Mouse (Mus musculus) embryonic facial prominence, embryonic 11.5 days (tissue): ENCODE measurements at regions not wholly inside any gene's neighbourhood (a gene's known extent, or its start where the extent isn't known, plus 50 kb on each side); places are given as distances from the start of the nearest gene placed in this dataset.

Source experiments
- ATAC-seq: fragments of 200-750 bp; cut with Nextera tagmentation; replicated peaks from 2 replicates; pipeline ENCODE4 v1.8.0; 2017; ENCODE audit warnings: low read depth; ENCODE audit not compliant: insufficient number of reproducible peaks, low FRiP score, low TSS enrichment
- DNase-seq: peaks from one replicate; pipeline ENCODE4 v3.0.0-alpha.2; 2015; ENCODE audit warnings: low spot score
- H3K27ac ChIP-seq: fragments of 300-500 bp; sonication (generic); replicated peaks from 2 replicates; pipeline ENCODE4 v1.5.1; 2014; ENCODE audit warnings: mild to moderate bottlenecking, low read depth, low read length, control low read depth
- H3K27me3 ChIP-seq: fragments of 300-500 bp; sonication (generic); 2 replicates; pipeline ENCODE4 v1.6.1; 2014; ENCODE audit warnings: mild to moderate bottlenecking, low read length, moderate library complexity, mixed read lengths; ENCODE audit not compliant: control insufficient read depth, insufficient read depth
- H3K36me3 ChIP-seq: fragments of 300-500 bp; sonication (generic); replicated peaks from 2 replicates; pipeline ENCODE4 v1.6.1; 2014; ENCODE audit warnings: low read depth, mild to moderate bottlenecking, low read length, moderate library complexity, mixed read lengths; ENCODE audit not compliant: control insufficient read depth, insufficient read depth
- H3K4me1 ChIP-seq: fragments of 300-500 bp; sonication (generic); 2 replicates; pipeline ENCODE4 v1.6.1; 2014; ENCODE audit warnings: low read length, mixed read lengths; ENCODE audit not compliant: control insufficient read depth, insufficient read depth
- H3K4me2 ChIP-seq: fragments of 300-500 bp; sonication (generic); 2 replicates; pipeline ENCODE4 v1.6.1; 2014; ENCODE audit warnings: low read depth, mild to moderate bottlenecking, control low read depth, low read length, moderate library complexity
- H3K4me3 ChIP-seq: fragments of 300-500 bp; sonication (generic); 2 replicates; pipeline ENCODE4 v1.5.1; 2014; ENCODE audit warnings: low read depth, low read length, control low read depth
- H3K9ac ChIP-seq: fragments of 300-500 bp; sonication (generic); replicated peaks from 2 replicates; pipeline ENCODE4 v1.6.1; 2014; ENCODE audit warnings: mild to moderate bottlenecking, control low read depth, low read length
- H3K9me3 ChIP-seq: fragments of 300-500 bp; sonication (generic); replicated peaks from 2 replicates; pipeline ENCODE4 v1.6.1; 2016; ENCODE audit warnings: mild to moderate bottlenecking, low read length, inconsistent platforms, mixed read lengths; ENCODE audit not compliant: control insufficient read depth
- WGBS: fragments of 180-500 bp; shearing (Covaris S2); extraction: QIAGEN DNeasy Blood & Tissue Kit; methylation state at CpG from one replicate; pipeline ENCODE4 v1.1.7; 2014; 5-methylcytosine and 5-hydroxymethylcytosine counted together

DNA sequence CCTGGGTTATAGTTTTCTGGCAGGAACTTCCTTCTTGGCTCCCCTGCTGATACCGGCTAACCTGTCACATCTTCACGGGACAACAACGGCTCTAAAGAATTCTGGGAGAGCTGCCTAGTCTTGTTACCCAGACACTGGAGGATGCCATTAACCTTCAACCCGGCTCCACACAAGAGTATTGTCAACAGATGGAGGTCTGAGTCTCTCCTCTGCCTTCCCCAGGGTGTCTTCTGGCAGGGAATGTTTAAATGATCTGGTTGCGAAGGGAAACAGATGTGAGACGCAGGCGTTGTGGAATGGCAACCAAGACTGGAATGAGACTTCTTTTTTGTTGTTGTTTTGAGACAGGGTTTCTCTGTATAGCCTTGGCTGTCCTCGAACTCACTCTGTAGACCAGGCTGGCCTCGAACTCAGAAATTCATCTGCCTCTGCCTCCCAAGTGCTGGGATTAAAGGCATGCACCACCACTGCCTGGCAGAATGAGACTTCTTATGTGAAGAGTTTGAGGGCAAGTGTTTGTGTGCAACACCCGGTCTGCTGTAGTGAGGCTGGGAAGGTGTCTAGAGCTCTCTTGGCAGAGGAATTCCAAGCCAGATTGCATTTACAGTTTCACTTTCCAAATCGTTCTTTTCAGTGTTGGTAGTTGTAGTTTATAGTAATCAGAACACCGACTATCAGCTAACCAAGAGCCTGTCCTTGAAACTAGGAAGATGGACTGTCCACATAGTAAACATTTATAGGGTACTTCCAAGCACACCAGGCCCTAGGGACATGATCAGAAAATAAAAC is 188.2 kb upstream of the Krr1 start:
- no peak overlapping the region for H3K4me3 ChIP-seq
- no peak overlapping the region for H3K4me2 ChIP-seq
- H3K4me1 ChIP-seq = no peaks in the 10 kb centered on the region
- H3K27ac ChIP-seq = no peak overlapping the region
- 43% methylated on average over 12 of the region's 12 CpGs for WGBS
- no peaks in the 10 kb centered on the region for H3K27me3 ChIP-seq
- H3K9me3 ChIP-seq = no peaks in the 10 kb centered on the region
- ATAC-seq (no peak), DNase-seq (peak; percentile 48)
- H3K9ac ChIP-seq = no peak overlapping the region
- no peaks in the 10 kb centered on the region for H3K36me3 ChIP-seq

DNA sequence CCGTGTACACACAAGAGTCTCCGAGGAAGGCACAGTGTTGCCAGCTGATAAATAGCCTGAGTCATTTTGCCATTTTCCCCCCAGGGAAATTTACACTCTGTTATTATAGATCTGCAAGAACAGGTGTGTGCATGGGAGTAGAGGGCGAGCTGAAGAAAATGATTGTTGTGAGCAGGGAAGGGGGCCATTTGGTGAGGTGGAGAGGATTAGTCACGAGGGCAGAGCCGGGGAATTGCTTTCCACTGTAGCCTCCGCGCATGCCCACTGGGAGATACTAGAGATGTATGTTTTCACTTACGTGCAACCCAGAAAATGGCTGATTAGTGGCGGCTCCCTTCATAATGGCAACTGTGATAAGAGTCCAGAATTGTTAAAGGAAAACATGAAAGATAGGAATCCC is 185.3 kb upstream of the Krr1 start:
- no peak overlapping the region for H3K9ac ChIP-seq
- DNase-seq (peak; percentile 59), ATAC-seq (peak; percentile 59; the same call in 1 of the 2 replicates)
- H3K4me3 ChIP-seq = no peak overlapping the region
- H3K4me1 ChIP-seq = no peaks in the 10 kb centered on the region
- H3K4me2 ChIP-seq = no peak overlapping the region
- no peaks in the 10 kb centered on the region for H3K9me3 ChIP-seq
- H3K27me3 ChIP-seq = no peaks in the 10 kb centered on the region
- no peaks in the 10 kb centered on the region for H3K36me3 ChIP-seq
- no peak overlapping the region for H3K27ac ChIP-seq
- 40% methylated on average over 9 of the region's 9 CpGs for WGBS

DNA sequence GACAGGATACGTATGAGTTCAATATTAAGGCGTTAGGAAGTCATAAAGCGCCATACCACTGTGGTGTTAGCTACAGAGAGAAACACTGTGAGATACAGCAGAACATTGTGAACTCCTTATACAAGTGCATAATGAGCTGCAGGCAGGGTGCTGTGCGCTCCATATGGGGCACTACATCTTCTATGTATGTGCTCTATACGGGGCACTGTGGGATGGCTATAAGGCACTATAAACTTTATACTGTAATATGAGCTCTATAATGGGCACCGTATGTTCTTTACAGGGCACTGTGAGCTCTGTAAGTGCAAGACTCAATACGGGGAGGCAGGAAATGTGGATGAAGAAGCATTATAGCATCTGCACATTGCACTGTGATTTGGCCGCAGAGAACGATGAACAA is 183.2 kb upstream of the Krr1 start:
- DNase-seq = no peak
- 86% methylated on average over 9 of the region's 9 CpGs for WGBS
- H3K4me2 ChIP-seq = no peak overlapping the region
- no peaks in the 10 kb centered on the region for H3K4me1 ChIP-seq
- H3K4me3 ChIP-seq = no peak overlapping the region
- no peaks in the 10 kb centered on the region for H3K36me3 ChIP-seq
- no peaks in the 10 kb centered on the region for H3K9me3 ChIP-seq
- H3K27ac ChIP-seq = no peak overlapping the region
- H3K9ac ChIP-seq = no peak overlapping the region
- H3K27me3 ChIP-seq = no peaks in the 10 kb centered on the region
- ATAC-seq = no peak

DNA sequence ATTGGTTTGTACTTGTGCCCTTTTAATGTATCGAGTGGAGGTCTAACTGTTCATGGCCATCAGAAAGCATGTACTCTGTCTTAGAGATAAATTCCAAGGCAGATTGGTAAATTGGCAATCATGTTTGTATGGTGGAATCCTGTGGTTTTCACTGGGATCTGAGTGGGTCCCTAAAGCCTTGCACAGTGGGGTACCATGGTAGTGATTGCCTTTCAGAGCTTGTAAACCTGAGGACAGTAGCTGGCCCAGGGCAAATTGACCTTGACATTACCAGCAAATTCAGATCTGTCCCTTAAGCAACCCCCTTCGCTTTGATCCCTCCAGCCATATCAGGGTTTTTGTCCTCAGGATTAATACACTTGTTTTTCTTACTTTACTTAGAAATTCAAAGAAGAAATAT is 181.6 kb upstream of the Krr1 start:
- no peak for DNase-seq
- Histone ChIP-seq H3K4me1 (no peaks in the 10 kb centered on the region), H3K4me2 (no peak overlapping the region), H3K27ac (no peak overlapping the region), H3K9ac (no peak overlapping the region), H3K36me3 (no peaks in the 10 kb centered on the region), H3K9me3 (no peaks in the 10 kb centered on the region), H3K4me3 (no peak overlapping the region), H3K27me3 (no peaks in the 10 kb centered on the region)
- WGBS = 88% methylated on average over 2 of the region's 2 CpGs
- ATAC-seq = no peak

DNA sequence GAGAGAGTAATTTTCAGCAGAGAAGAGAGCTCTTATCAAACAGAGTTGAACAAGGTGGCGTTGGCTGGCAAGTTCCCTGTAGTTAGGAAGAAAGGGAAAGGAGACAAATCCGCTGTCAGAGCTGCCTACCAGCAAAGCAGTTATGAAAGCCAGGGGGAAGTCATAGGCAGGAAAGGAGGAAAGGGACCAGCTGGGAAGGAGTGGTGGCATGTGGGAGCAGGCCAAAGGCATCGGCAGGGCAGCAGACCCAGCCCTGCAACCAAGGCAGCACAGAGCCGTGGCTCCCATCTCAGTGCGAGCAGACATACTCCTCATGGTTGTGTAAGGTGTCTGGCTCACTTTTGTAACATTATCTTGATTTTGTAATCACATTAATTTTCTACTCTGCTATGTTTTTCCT is 177.4 kb upstream of the Krr1 start:
- no peak overlapping the region for H3K27ac ChIP-seq
- H3K4me1 ChIP-seq = peaks cover 2% of the 10 kb centered on the region; the same call in 1 of the 2 replicates
- H3K9me3 ChIP-seq = no peaks in the 10 kb centered on the region
- no peak overlapping the region for H3K9ac ChIP-seq
- DNase-seq (no peak), ATAC-seq (no peak)
- H3K36me3 ChIP-seq = no peaks in the 10 kb centered on the region
- H3K27me3 ChIP-seq = no peaks in the 10 kb centered on the region
- H3K4me3 ChIP-seq = no peak overlapping the region
- no peak overlapping the region for H3K4me2 ChIP-seq
- whole genome bisulfite sequencing = 77% methylated on average over 5 of the region's 5 CpGs

DNA sequence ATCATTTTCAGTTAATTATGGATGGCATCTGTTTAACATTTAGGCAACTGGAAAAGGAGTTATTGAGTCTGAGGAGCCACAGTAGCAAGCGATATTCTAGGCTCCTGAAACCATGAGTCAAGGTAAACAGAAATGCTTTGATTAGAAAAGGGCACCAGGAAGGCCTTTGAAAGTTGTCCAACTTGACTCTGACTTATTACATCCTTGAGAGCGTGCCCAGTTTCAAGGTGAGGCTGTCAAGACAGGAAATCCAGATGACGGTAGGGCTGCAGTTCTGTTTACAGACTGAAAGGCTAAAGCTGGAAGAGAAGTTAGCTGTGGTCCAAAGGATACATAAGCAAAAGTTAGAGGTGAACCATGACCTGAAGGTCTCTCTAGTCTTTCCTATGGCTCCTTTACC is 176.7 kb upstream of the Krr1 start:
- H3K4me1 ChIP-seq = peaks cover 2% of the 10 kb centered on the region; the same call in 1 of the 2 replicates
- no peak overlapping the region for H3K4me2 ChIP-seq
- ATAC-seq (no peak), DNase-seq (no peak)
- no peaks in the 10 kb centered on the region for H3K36me3 ChIP-seq
- H3K27ac ChIP-seq = no peak overlapping the region
- 51% methylated on average over 3 of the region's 3 CpGs for WGBS
- no peak overlapping the region for H3K4me3 ChIP-seq
- H3K9me3 ChIP-seq = no peaks in the 10 kb centered on the region
- no peaks in the 10 kb centered on the region for H3K27me3 ChIP-seq
- H3K9ac ChIP-seq = no peak overlapping the region

DNA sequence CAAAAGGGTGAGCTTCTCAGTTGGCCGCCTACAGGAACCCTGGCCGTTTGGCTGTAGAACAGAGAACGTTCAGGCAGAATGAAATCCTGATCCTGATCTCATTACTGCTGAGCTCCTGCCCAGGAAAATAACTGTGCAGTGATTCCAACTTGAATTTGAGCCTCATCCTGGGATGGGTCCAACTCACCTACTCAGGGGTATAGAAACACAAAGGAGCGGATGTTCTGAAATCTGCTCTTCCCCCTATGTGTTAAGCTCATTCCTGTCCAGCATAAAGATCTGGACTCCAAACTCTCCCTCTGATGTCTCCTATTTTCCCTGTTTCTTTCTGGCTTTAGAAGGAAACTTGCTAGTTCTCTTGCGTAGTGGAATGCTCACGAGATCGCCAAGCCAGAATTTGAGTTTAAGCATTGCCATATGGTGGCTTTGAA is 173.6 kb upstream of the Krr1 start:
- no peak overlapping the region for H3K9ac ChIP-seq
- peaks cover 2% of the 10 kb centered on the region; the same call in 1 of the 2 replicates for H3K4me1 ChIP-seq
- no peaks in the 10 kb centered on the region for H3K27me3 ChIP-seq
- H3K36me3 ChIP-seq = no peaks in the 10 kb centered on the region
- DNase-seq (peak; percentile 49), ATAC-seq (no peak)
- no peak overlapping the region for H3K4me2 ChIP-seq
- whole genome bisulfite sequencing = 60% methylated on average over 7 of the region's 7 CpGs
- no peak overlapping the region for H3K4me3 ChIP-seq
- H3K27ac ChIP-seq = no peak overlapping the region
- H3K9me3 ChIP-seq = no peaks in the 10 kb centered on the region

DNA sequence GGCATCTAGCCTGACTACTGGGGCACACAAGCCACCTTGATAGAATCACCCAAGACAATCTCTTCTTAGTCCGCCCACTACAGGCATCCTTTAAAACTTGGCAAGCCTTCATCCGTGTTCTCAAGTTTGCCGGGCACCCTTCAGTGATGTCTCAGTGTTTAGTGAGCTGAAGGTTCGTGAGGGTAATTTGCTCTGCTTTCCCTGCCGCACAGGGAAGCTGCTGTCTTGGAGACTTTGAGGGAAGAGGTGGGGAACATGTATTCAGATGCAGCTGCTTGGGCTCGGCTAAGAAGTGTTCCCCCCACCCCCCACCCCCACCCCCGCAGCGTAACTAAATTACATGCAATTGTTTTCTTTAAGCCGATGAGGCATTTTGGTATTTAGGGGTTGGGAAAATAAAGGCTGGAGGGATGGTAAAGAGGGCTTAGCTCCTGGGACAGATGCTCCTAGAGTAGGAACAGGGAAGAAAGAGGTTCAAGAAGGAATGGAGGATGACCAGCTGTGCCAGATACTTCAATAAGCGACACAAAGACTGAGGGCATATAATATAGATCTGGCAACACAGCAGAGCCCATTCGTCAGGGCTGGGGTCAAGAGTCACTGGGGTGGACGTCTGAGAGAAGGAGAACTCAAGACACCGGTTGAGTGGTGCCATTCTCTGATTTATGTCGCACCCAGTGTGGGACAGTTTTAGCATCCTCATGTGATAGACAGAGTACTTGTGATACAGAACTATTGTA is 172.4 kb upstream of the Krr1 start:
- Histone ChIP-seq H3K4me1 (peaks cover 2% of the 10 kb centered on the region; the same call in 1 of the 2 replicates), H3K9ac (no peak overlapping the region), H3K4me2 (no peak overlapping the region), H3K27ac (no peak overlapping the region), H3K4me3 (no peak overlapping the region), H3K27me3 (no peaks in the 10 kb centered on the region), H3K9me3 (no peaks in the 10 kb centered on the region), H3K36me3 (no peaks in the 10 kb centered on the region)
- ATAC-seq = no peak
- WGBS = 30% methylated on average over 14 of the region's 14 CpGs
- no peak for DNase-seq
